Mouse (Mus musculus) heart, postnatal 0 days (tissue): ENCODE data around the gene Acyp2. TPM values are rescaled to one million over a fixed set of nuclear protein-coding genes. Genes with fewer than 3 reads are reported as not detected.

ENCODE experiments used
- ATAC-seq: fragments of 200-750 bp; cut with Nextera tagmentation; 2 replicates; pipeline ENCODE4 v1.8.0; 2017; ENCODE audit warnings: low read depth, moderate number of reproducible peaks, moderate library complexity; ENCODE audit not compliant: insufficient read depth
- DNase-seq: peaks from one replicate; pipeline ENCODE4 v3.0.0-alpha.2; 2016; ENCODE audit warnings: low spot score
- H3K27ac ChIP-seq: fragments of 300-500 bp; sonication (generic); 2 replicates; pipeline ENCODE4 v1.5.1; 2014; ENCODE audit warnings: low read depth, mild to moderate bottlenecking
- H3K27me3 ChIP-seq: fragments of 300-500 bp; sonication (generic); 2 replicates; pipeline ENCODE4 v1.6.1; 2014; ENCODE audit warnings: low read length, mixed read lengths; ENCODE audit not compliant: control insufficient read depth, insufficient read depth
- H3K36me3 ChIP-seq: fragments of 300-500 bp; sonication (generic); replicated peaks from 2 replicates; pipeline ENCODE4 v1.6.1; 2014; ENCODE audit warnings: low read length, mixed read lengths; ENCODE audit not compliant: control insufficient read depth, insufficient read depth
- H3K4me1 ChIP-seq: fragments of 300-500 bp; sonication (generic); 2 replicates; pipeline ENCODE4 v1.6.1; 2014; ENCODE audit warnings: antibody characterized with exemption; ENCODE audit not compliant: control insufficient read depth, insufficient read depth
- H3K4me2 ChIP-seq: fragments of 300-500 bp; sonication (generic); 2 replicates; pipeline ENCODE4 v1.6.1; 2014; ENCODE audit warnings: low read depth, mild to moderate bottlenecking, low read length, moderate library complexity
- H3K4me3 ChIP-seq: fragments of 300-500 bp; sonication (generic); 2 replicates; pipeline ENCODE4 v1.5.1; 2014; ENCODE audit warnings: low read depth, low read length
- H3K9ac ChIP-seq: fragments of 300-500 bp; sonication (generic); replicated peaks from 2 replicates; pipeline ENCODE4 v1.6.1; 2014; ENCODE audit warnings: low read depth, low read length, mixed read lengths
- H3K9me3 ChIP-seq: fragments of 300-500 bp; sonication (generic); replicated peaks from 2 replicates; pipeline ENCODE4 v1.6.1; 2016; ENCODE audit warnings: low read length; ENCODE audit not compliant: control insufficient read depth
- CTCF ChIP-seq: IDR thresholded peaks from 2 replicates; pipeline ENCODE4 v1.5.1; 2016; ENCODE audit warnings: antibody characterized with exemption, control low read depth, low read depth
- EP300 ChIP-seq: IDR thresholded peaks from 2 replicates; pipeline ENCODE4 v1.6.1; 2016; ENCODE audit warnings: antibody characterized with exemption, low read depth
- WGBS: fragments of 180-500 bp; shearing (Covaris S2); extraction: QIAGEN DNeasy Blood & Tissue Kit; methylation state at CpG from one replicate; pipeline ENCODE4 v1.1.7; 2014; 5-methylcytosine and 5-hydroxymethylcytosine counted together
- polyA plus RNA-seq: library from polyadenylated mRNA; unstranded; fragments of >200 nt; fragmentation: Nextera tagmentation; extraction: Ambion mirVana; gene quantifications from 2 replicates; pipeline ENCODE4 v1.2.1, GENCODE M21; 2015
- total RNA-seq: library from RNA; depleted of rRNA; stranded (reverse); fragments of >200 nt; gene quantifications from 2 replicates; pipeline ENCODE4 v1.2.3, GENCODE M21; 2014; ENCODE audit warnings: low replicate concordance

Acyp2 gene
- total and polyA plus RNA-seq, 2 experiments from 2014 or later = 27.6 to 85.8 TPM

DNA sequence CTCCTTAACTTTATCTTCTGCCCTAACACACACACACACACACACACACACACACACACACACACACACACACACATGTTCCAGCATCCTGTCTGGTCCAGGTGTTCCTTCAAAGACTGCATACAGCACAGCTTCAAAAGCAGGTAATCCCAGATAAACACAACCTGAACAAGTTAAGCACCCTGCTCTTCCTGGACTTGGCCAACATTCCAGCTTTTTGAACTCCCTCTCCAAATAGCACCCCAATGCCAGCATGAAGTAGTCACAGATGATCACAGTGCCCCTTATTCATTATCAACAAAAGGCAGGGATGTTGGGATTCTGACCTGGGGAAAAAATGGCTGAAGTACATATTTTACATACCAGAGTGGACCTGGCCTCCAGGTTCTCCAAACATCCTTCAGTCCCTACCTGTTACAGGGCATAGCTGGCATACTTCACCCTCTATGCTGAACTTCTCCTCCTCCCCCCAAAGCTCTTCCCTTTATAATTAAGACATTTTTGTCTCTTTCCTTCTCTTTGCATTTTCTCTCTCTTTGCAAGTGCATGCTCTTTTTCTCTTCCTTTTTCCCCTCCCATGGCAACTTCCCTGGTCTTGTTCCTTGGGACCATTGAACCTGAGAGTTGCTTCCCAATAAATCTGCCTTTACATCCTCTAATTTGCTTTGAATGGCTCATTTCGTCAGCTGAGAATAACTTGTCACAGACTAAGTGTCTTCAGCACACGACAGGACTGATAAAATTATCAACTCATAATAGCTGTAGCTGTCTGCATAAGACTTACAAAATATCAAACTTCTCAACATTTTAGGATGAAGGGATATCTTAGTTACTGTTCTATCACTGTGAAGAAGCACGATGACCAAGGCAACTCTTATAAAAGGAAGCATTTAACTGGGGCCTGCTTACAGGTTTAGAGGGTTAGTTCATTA, 41.5 kb downstream of the Acyp2 start:
- DNase-seq (no peak), ATAC-seq (no peak)
- H3K4me3 ChIP-seq = no peak overlapping the region
- TF ChIP-seq CTCF (no peak), EP300 (no peak)
- no peaks in the 10 kb centered on the region for H3K27me3 ChIP-seq
- H3K4me2 ChIP-seq = no peak overlapping the region
- H3K36me3 ChIP-seq = no peaks in the 10 kb centered on the region
- H3K4me1 ChIP-seq = no peaks in the 10 kb centered on the region
- no peaks in the 10 kb centered on the region for H3K9me3 ChIP-seq
- no peak overlapping the region for H3K27ac ChIP-seq
- H3K9ac ChIP-seq = no peak overlapping the region
- WGBS = 62% methylated on average over 3 of the region's 3 CpGs

DNA sequence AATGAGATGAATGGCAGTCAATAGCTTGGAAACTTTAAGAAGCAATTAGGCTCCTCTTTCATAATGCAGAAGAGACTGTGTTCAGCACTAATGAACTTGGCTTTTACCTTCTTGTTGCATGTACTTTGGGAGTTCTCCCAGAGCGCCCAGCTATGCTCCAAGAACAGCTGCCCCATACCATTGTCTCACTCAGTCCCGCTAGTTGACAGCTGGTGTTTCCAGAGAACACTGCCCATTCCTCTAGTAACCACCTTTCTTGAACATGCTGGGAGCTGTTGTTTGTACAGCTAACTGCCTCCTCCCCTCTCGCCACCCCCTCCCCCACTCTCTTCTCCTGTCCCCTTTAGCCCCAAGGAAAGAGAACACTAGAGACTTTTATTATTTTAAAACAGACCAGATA, 52.1 kb downstream of the Acyp2 start:
- ATAC-seq (no peak), DNase-seq (no peak)
- Histone ChIP-seq H3K27ac (no peak overlapping the region), H3K36me3 (no peaks in the 10 kb centered on the region), H3K4me1 (no peaks in the 10 kb centered on the region), H3K27me3 (no peaks in the 10 kb centered on the region), H3K9ac (no peak overlapping the region), H3K9me3 (no peaks in the 10 kb centered on the region), H3K4me3 (no peak overlapping the region), H3K4me2 (no peak overlapping the region)
- TF ChIP-seq EP300 (no peak), CTCF (no peak)
- 88% methylated on average over 3 of the region's 3 CpGs for WGBS

DNA sequence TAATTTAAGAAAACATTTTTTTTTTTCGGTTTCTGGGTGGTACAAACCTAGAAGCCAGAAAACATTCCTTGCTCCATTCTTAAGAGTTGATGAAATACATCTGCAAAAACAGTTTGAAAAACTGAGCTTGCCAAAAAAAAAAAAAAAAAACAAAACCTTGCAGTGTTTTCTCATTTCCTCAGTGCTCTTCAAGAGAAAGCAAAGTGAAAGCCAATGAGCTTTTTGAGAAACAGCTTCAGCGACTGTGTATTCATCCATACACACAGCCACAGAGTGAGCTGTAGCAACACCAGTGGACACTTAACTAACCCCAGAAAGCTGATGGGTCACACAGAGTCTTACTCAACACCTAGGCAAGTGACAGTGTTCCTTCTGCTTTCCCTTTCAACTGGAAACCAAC, 69.4 kb downstream of the Acyp2 start:
- Histone ChIP-seq H3K4me2 (no peak overlapping the region), H3K9ac (no peak overlapping the region), H3K27ac (peak overlapping the region; percentile 51; the same call in 1 of the 2 replicates), H3K36me3 (no peaks in the 10 kb centered on the region), H3K4me1 (no peaks in the 10 kb centered on the region; the same call in 1 of the 2 replicates), H3K4me3 (no peak overlapping the region), H3K9me3 (peaks cover 8% of the 10 kb centered on the region), H3K27me3 (no peaks in the 10 kb centered on the region)
- TF ChIP-seq EP300 (no peak), CTCF (no peak)
- 73% methylated on average over 2 of the region's 2 CpGs for WGBS
- DNase-seq (no peak), ATAC-seq (no peak)

DNA sequence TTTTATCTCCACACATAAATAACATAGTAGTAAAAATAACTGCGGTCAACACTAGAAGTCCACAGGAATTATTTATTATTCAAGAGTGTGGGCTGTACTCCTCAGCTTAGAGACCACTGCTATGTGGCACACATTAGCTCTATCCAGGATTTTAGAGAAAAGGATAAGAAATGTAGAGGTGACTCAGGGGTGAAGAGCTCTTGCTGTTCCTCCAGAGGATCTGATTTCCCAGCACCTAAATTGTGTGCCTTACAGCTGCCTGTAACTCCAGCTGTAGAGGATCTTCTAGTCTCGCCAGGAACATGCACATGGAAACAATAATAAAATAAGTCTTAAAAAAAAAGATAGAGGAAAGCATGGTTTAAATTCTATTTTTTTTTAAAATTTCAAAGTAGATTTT, 70.5 kb downstream of the Acyp2 start:
- Histone ChIP-seq H3K27me3 (no peaks in the 10 kb centered on the region), H3K4me1 (no peaks in the 10 kb centered on the region; the same call in 1 of the 2 replicates), H3K9me3 (peaks cover 8% of the 10 kb centered on the region), H3K4me3 (no peak overlapping the region), H3K9ac (no peak overlapping the region), H3K36me3 (no peaks in the 10 kb centered on the region), H3K27ac (peak overlapping the region; percentile 7; the same call in 1 of the 2 replicates), H3K4me2 (no peak overlapping the region)
- peak; percentile 16 for DNase-seq
- ATAC-seq = no peak
- 75% methylated on average over 2 of the region's 2 CpGs for WGBS
- TF ChIP-seq EP300 = no peak
- TF ChIP-seq CTCF = no peak

DNA sequence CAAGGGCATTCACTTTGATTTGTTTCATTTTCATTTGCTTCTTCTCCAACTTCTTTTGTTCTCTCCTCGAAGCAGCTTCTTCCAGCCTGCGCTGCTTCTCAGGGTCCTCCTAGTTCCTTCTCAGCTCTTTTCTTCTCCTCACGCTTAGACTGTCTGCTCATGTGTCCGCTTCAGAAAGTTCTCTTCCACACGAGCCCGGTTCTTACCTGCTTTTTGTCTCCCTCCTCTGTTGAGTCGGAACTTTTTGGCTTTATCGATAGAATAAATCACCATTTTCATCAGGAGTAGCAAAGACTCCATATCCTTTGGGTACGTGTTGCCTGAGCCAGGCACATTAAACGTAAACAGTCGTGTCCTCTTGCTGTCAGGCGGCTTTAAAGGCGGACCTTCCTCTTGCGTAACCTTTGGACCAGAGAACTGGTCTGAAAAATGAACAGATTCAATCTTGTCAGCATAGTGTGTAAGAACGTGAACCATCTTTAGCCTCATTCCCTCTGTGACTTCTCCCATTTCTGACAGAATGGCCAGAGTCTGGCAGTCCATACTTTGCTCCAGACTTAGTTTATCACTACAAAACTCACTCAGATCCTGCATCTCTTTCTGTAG, 76.5 kb downstream of the Acyp2 start:
- ATAC-seq = no peak
- no peaks in the 10 kb centered on the region for H3K9me3 ChIP-seq
- no peak overlapping the region for H3K4me3 ChIP-seq
- TF ChIP-seq CTCF (no peak), EP300 (no peak)
- no peaks in the 10 kb centered on the region for H3K36me3 ChIP-seq
- no peak overlapping the region for H3K4me2 ChIP-seq
- H3K27ac ChIP-seq = no peak overlapping the region
- WGBS = 88% methylated on average over 15 of the region's 15 CpGs
- H3K4me1 ChIP-seq = no peaks in the 10 kb centered on the region
- H3K27me3 ChIP-seq = no peaks in the 10 kb centered on the region
- H3K9ac ChIP-seq = no peak overlapping the region
- no peak for DNase-seq
